Mouse (Mus musculus) lung, postnatal 4 days (tissue): Measurements from ENCODE around the gene Qrsl1.
"Not testable (repeated sequence)": the region's sequence is repeated elsewhere in the genome, so short reads cannot be mapped to it uniquely, and the experiment has no call there.

Source experiments
- DNase-seq, 2 experiments: peaks; one replicate each; pipeline ENCODE4 v3.0.0; 2021

Gene Qrsl1

DNA sequence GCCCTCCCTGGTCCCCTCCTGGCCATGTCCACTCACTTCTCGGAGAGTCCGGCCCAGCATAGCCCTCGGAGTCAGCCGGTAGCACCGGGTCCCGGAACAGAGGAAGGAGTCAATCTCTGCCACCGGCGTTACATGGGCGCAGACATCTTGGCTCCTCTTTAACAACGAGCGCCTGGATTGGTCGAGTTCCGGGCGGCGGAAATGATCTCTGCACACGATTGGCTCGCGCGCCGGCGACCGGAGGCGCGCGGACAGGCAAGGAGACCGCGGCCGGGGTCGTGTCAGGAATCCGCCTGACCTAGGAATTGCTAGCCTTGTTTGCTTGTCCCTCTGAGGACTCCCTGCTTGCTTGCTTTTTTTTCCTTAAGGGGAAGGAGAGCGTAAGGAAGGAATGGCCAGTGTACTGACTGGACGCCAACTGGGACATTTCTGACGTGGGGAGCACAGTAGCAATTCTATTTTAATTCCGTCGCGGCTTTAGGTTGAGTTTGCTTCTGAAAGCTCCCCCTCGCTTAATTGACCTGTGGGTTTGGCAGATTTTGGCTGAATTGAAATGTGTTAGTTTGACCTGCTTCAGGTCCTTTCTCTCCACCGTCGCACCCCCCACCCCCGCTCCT, at the start of gene Qrsl1, which contains the start of gene Rtn4ip1:
Qrsl1 (minus strand) TSS at position 168 of the 617 bp plus-strand sequence.
Rtn4ip1 (plus strand) TSS at position 230 of the 617 bp plus-strand sequence.
- DNase-seq: peak; percentile 95

DNA sequence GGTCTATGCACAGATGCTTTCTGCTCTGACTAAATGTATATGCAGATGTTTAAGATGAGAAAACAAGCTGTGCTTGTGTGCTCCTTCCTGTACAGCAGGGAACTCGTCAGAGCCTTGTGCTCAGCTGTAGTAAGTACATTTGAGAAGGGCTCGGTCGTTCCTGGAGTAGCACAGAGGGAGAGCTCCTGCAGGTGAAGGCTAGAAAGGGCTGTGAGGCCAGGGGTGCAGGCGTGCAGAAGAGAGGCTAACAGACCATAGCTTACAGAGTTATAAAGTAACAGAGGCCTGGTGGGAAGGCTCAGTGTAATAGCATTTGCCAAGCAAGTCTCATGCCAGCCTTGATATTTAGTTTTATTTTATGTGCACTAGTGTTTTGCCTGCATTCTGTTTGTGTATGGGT, 43.9 kb upstream of the Qrsl1 start:
- DNase-seq: no peak

DNA sequence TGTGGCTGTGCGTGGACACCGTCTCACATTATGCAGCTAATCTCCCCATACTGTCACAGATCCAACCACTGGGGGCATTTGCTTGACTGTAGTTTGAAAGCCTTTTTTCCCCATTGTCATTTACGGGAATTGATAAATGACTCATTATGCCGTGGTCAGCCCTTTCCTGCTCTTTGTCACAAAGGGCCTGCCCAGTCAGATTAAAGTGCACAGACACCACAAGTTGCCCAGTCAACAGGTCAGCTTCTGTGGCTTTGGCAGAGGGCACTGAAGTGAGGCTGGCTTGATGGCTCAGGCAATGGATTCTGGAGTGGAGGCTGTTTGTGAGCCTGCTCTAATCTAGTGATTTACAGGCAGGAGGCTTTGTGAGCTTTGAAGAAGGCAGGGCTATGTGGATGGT, 42.2 kb upstream of the Qrsl1 start:
- DNase-seq: no peak

DNA sequence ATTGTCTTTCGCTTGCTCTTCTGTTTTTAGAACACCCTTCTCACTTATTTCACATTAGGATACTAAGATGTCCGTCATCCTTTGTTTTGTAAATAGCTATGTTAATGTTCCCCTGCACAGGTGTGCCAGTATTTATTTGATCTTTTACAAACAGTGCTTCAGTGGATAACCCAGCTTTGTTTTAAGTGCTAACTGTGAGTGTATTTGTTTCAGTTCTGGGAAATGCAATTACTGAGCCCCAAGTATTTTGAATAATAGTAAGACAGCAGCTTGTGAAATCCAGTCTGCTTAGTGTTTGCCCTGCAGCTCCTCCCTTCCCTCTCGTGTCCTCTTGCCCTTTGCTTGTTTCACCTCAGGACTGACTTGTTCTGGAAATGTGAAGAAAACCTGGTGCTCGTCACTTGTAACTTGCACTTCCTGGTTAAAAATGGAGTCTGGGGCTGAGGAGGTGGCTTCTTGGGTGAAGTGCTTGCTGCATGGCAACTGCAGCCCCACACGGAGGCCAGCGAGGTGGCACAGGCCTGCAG, 37.7 kb upstream of the Qrsl1 start:
- DNase-seq: no peak

DNA sequence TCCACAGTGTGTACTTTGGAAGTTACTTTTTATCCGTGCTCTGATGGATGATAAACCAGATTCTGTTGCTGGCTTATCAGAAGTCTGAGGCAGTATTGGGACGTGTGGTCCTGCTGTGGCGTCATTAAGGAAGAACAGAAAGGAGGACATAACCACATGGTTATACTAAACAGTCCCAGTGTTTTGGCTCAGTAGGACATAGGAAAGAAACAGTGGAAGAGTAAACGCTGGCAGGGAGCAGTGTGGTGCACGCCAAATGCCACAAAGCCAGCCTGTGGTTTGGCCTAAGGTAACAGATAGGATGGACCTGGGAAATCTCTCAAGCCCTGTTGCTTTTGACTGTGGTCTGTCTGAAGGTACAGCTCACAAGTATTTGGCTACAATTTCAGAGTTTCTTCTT, 27.1 kb upstream of the Qrsl1 start:
- no peak for DNase-seq

DNA sequence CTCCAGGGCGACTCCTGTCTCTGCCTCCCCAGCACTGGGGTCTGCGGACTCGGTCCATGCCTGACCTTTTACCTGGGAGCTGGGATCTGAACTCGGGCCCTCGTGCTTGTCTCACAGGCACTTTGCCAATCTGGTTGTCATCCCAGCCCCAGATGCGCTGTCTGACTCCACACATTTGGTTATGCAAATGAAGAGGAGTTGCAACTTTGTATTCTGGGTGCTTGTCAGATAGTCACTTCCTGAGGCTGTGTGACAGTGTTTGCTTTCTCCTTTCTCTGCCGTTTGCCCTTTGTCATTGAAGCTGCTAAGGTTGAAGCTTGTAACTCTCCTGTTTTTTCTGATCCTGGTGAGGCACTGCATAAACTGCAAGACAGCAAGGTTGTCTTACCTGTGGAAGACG, 26.2 kb upstream of the Qrsl1 start:
- no peak for DNase-seq

DNA sequence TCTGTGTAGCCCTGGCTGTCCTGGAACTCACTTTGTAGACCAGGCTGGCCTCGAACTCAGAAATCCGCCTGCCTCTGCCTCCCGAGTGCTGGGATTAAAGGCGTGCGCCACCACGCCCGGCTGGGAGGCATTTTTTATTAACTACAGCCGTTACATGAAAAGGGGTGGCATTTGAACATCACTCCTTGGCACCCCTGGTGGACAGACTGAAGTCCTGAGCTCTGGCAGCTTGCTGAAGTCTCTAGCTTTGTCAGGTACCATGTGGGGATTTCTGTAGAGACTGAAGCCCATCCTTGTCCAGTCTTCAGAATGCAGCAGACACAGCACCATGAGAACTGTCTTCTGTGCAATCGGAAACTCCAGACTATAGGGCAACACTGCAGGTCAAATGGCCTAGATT, 24.2 kb upstream of the Qrsl1 start:
- DNase-seq: not testable (repeated sequence)

DNA sequence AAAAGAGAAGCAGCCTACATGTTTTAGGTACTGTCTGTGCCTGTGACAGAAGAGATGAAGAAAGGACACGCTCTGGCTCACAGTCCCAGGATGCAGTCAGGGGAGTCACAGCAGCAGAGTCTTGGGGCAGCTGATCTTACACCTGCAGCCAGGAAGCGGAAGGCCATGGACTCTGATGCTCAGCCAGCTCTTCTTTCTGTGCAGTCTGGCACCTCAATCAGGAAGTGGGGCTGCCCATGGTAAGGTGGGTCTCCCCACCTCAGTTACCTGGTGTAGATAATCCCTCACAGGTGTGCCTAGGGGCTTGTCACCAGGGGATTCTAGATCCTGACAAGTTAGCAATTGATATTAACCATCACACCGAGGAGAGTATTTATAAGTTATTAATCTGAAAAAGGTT, 21.6 kb upstream of the Qrsl1 start:
- no peak for DNase-seq

DNA sequence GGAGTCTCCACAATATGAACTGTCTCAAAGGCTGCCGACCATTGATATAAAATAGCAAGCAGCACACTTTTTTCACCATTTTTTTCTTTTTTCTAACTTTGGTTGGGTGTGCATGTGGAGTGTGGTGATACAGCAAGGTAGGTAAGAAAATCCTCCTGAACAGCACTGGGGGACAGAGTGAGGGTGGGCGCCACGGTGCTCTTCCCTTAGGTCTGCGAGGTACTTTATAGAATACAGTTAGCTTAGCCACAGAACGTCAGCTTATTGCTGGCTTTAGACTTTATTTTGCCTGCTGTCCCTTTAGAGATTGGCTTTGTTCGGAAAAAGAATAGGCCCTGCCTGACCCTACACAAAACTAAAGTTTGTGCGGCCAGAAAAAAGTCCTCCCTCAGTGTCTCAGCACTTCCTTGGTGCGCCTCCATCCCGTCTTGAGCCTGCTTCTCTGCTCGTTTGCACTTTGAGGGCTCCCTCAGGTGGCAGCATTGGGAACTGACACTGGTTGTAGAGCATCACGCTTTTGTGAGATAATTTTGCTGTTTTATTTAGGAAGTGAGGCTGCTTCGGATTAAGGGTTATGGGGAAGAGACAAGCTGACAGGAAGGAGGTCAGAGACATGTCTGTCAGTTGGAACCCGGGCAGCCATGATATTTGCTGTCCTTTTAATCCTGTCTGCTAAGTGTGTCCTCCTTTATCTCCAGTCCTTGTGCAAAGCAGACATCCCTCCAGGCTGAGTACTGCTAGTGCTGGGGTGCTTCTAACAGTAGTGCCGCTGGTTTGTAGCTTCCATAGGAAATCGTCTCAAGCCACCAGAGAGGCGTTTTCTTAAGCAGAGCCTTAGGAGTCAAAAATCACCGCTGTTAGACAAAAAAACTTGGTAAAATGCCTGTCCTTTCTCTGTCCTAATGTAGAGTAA, 17.4 kb upstream of the Qrsl1 start:
- peak; percentile 65 to 86 for DNase-seq

DNA sequence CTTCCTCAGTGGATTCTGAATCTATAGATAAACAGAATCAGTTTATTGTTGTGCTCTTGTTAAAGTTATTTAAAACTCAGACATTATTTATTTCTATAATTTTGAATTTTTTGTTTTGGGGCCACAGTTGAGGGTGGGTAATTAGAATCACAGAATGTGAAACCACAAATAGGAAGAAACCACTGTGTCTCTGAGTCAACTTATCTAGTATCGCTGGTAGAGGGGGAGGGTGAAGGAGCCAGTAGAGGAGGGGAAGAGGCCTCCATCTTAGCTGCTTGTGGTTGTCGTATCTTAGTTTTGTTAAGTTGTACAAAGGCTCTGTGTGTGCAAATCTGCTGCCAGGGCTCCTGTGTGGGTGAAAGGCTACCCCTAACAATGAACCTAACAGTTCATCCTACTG, 15.2 kb upstream of the Qrsl1 start:
- DNase-seq: no peak

DNA sequence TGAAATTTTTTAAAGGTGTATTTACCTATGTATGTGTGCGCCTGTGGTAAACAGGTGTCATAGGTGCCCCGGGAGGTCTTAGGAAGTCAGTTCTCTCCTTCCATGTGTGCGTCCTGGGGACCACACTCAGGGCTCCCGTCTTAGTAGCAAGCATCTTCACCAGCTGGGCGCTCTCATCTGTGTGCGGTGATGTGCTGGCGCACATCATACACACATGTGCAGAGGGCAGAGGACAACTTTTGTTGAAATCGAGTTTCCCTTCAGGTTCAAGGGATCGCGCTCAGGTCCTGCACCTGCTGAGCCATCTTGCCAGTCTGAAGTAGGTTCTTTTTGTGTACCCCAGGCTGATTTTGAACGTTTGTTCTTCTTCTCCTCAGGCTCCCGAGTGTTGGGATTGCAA, 14.6 kb upstream of the Qrsl1 start:
- no peak for DNase-seq

DNA sequence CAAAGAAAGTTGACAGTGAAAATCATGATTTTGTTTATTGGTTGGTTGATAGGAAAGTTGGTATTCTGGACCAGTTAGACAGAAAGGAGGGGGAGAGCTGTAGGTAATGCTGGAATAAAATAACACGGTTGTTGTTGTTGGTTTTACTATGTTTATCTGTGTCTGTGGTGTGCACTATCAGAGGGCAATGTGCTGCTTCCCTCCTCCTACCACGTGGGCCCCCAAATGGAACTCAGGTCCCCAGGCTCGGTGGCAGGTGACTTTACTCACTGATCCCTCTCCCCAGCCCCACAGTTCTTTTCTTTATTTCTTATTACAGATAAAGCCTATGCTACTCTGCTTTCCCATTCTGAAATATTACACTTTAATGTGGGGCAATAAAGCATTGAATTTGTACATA, 10.7 kb upstream of the Qrsl1 start:
- no peak for DNase-seq

DNA sequence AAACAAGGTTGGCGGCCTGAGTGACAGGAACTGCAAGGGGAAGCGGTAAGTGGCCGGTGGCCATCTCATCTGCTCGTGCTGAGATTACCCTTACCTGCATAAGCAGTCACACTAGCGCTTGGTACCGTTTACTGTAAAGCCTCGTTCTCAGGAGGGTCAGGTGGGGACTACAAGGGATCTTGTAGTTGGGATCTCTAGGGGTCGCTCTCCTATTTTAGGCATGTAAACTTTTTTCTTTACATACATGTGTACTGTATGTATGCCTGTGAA, 9.3 kb upstream of the Qrsl1 start:
- no peak for DNase-seq

DNA sequence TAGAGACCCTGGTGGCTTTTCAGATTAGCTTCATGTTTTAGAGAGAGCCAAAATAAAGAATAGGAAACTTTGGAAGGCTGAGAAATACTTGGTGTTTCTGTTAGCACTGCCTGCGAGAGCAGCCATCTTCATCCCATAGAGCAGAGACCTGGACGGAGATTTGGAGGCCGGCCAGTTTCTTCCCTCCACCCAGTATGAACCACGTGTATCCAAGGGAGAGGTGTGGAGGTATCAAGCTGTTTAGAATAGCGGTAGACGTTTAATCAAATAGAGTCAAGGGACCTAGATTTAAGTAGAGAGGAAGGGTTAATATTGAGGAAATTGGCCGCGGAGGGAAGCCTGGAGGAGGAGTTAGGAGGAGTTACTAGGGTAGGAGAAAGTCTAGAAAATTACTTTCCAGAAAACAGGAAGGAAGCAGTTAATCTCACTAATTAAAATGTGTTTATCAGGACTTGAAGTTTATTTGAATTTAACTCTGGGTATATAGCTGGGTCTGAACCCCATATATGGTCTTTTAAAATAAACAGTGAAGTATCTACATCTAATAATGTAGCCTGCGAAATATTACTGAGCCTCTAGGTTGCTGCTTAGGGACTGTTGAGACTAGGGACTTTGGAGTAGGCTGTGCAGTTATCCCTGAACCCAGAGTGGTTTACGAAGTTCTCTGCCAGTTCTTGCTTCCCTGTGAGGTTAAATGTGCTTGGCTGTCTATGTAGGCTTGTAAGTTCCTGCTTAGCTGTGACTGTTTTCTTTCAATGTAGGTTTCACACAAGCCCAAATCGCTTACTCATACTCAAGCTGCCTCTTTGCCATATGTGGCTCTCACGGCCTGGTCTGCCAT, 8.7 kb upstream of the Qrsl1 start:
- DNase-seq: no peak

DNA sequence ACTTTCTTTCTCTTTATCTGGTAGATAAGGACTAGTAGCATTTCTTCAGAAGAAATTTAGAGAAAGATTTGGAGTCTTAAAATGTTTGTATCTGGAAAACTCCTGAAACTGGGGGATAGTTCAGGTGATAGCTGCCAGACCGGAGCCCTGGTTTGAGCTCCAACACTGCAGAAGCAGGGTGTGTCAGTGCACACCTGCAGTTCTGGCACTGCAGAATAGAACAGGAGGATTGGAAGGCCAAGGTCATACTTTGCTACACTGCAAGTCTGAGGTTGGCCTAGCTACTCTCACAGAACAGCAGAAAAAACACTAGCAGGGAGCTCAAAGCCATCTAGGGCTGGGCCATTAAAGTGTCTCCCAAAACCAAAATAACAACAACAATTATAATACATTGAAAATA, 3.0 kb upstream of the Qrsl1 start:
- DNase-seq: no peak

DNA sequence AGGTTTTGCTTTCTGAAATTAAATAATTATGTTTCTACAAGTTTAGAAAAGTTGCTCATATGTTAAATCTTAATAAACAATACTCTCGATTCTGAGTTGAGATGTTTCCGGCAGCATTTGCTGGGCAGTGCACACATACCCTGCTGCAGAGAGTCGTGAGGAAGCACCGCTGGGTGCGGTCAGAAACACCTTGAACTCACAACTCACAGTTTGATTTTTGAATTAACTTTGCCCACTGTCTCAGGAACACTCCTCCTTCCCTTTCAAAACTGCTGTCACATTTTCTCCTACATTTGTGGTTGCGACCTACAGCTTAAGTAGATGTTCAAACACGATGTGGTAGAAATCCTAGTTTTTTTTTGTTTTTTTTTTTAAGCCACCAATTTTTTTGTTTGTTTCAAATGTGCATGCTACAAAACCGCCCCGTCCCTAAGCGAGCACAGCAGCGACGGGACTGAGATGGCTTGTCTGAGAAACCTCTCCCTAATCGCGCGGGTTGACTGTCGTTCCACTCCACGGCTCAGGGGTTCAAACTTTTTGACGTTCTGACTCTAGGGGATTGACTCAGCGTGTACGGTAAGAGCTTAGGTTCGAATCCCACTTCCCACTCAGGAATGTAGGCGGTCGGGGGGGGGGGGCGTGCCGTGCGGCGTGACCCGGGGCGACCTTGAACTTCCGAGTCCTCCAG, 518 bp downstream of the Qrsl1 start:
- no peak for DNase-seq

DNA sequence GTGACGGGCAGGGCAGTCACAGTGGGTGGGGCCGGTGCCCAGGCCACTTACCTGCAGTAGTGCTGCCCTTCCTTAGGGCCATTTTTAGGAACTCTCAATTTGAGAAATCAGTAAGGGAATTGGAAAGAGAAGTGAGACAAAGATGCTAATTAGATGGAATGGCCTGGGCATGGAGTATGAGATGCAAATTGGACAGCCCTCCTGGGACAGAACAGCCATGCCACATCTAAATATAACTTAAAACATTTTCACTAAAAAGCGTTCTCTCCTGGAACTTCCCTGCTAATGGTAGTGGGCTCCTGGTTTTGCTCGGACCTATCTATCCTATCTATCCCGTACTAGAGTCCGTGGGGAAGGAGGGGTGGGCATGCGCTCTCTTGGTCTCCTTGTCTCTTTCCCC, 3.3 kb downstream of the Qrsl1 start:
- no peak for DNase-seq

DNA sequence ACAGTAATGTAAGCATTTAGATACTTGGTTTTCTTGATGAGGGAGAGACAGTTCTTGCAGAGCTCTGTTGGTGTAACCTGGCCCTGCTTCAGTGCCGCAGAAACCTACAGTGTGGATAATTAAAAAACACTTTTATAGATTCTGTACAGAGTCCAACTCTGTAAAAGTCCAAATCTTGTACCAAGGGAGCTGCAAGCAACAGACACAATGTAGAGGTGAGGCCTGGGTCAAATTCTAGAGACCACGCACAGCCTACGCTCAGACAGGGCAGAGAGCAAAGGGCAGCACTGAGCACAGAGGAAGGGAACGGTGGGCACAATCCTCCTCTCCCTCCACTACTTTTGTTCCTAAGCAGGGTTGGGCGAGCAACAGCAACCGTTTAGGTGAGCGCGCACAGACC, 5.5 kb downstream of the Qrsl1 start:
- no peak for DNase-seq

DNA sequence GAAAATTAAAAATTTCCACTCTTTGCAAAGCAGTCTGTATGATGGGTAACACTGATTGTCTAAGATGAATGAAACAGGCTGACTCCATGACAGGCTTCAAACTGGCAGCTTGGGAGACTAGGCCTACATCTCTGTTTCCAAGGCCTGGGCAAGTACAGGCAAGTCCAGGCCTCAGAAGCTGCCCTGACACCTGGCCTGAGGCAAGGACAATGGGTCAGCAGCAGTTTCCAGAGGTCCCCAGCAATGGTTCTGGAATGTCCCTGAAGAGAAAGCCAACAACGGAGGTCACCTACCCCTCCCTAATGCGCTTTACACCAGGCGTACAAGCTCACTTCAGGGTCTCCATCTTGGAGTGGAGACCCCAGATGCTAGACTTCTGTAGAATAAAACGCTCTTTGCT, 8.6 kb downstream of the Qrsl1 start:
- DNase-seq: no peak

DNA sequence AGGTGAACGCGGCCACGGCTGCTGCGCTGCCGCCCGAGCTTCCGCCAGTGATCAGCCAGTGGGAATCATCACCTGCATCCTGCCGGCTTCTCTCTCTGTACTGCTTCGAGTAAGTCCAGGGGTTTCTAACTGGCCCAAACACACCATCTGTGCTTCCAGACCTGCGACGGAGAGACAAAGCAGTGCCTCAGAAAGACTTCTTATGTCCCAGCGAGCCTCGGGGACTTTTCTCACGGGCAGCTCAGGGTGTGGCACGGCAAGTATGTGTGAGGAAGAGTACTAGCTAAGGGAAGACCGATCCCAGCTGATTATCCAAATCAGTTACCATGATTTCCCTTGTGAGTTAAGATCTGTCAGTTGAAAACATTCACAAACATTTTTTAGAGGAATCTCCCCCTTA, 12.6 kb downstream of the Qrsl1 start:
- DNase-seq: no peak

DNA sequence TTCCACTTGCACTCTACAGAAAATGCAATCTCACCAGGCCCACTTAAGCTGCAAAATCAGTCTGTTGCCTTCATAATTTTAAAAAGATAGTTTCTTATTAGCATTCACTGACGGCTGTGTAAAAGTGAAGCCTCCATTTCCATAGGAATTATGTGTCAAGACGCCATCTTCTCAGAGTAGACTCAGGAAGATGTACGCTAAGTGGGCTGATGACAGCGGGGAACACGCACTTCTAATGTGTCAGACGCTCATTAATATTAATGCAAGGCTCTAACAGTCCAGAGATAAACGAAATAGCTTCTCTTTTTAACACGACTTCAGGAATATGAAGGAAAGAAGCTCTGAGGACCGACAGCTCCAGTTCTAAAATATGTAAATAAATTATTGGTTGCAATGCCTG, 13.9 kb downstream of the Qrsl1 start:
- no peak for DNase-seq

DNA sequence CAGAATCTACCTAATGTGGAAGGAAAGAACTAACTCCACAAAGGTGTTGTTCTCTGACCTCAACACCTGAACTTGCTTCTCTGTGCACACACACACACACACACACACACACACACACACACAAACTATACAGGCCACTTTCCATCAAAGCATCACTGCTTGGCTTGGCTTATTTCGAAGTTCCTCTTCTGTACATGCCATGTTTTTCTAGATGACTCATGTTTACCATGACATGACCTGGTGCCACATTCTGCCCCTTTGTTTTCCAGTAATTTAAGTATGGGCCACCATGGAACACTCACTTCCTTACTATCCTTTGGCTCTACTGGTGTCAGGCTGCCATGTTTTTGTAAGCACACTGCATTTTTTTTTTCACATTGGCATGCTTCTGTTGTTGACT, 30.1 kb downstream of the Qrsl1 start:
- no peak for DNase-seq

DNA sequence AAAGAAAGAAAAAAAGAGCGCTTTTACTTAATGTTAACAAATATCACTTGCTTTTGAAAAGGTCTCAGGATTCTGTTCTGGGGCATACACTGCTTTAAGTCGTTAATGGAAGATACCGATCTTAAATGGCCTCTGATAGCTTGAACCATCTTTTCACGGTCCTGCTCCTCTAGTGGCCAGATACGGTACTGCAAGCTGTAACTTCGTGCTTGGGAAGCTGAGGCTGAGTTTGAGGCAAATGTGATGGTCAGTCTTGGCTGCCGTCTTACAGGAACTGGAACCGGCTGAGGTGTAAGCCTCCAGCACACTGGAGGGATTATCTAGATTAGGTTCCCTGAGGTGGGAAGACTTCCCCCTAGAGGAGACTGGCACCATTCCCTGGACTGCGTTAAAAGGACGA, 30.8 kb downstream of the Qrsl1 start:
- DNase-seq: peak in 1 of 2 experiments; percentile 43
